Mouse (Mus musculus): ENCODE results near the gene Fam166a. TPM values are rescaled to one million over a fixed set of nuclear protein-coding genes. Genes with fewer than 3 reads are reported as not detected.

Fam166a gene
- total RNA-seq, 1 experiment from 2014 or later = not detected

- no peak for ATAC-seq (replicated peaks; ENCODE audit: low read depth, poor library complexity, severe bottlenecking)
Observed at GRCm38 (mm10) chr2:25214444-25214843, 4.1 kb upstream of the Fam166a start, which contains the start of gene Stpg3. Gene Stpg3, minus strand, starts transcription at chr2:25214637.

- ATAC-seq (replicated peaks; ENCODE audit: low read depth, poor library complexity, severe bottlenecking) = no peak
Observed at GRCm38 (mm10) chr2:25217666-25218065, 879 bp upstream of the Fam166a start.

- no peak for ATAC-seq (replicated peaks; ENCODE audit: low read depth, poor library complexity, severe bottlenecking)
Observed at GRCm38 (mm10) chr2:25221331-25221772, 2.8 kb downstream of the Fam166a start.

GRCm38 (mm10) chr2:25223681-25224491 is 5.3 kb downstream of the Fam166a start:
- ATAC-seq (replicated peaks; ENCODE audit: low read depth, poor library complexity, severe bottlenecking) = peak; percentile 30

- no peak for ATAC-seq (replicated peaks; ENCODE audit: low read depth, poor library complexity, severe bottlenecking)
Observed at GRCm38 (mm10) chr2:25224492-25224765, 5.9 kb downstream of the Fam166a start, which contains the start of gene Tubb4b. Gene Tubb4b, minus strand, starts transcription at chr2:25224702.

DNA sequence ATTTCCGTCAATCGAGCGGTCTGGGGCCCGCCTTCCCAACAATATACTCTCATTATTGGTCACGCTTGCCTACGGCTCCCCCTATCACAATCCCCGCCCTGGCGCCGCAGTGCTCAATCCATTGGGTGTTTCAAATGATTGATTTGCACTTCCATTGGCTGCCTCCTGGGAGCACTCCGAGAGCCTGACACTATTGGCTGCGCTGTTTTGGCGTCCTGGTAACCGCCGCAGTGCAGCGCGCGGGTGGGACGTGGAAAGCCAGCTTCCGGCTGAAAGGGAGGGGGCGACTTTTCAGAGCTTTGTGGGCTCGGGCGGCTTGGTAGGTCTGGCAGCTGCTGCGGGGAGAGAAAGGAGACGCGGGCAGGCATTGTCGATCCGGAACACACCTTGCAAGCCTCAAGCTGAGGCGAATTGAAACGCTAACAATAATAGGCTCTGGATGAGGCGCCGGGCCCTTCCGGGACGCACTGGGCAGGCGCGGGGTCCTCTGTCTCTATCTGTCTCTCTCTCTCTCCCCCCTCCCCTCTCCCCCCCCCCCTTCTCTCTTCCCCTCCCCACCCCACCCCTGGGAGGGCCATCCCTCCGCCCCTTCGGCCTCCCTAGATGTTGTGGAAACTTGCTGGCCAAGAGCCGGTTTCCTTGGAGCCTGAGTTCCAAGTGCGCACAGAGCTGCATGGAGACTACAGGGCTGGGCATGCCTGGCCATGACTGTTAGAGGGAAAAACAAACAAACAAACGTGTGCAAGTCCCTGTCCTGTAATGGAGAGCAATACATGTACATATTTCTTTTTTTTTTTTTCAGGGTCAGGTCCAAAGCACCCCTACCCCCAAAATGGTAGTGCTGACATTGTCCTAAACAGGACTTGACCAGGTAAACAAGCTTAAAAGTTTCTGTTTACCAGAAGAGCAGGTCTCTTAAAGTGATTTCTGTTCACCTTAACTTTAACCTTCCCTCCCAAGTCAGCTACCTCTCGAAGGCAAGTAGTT is 6.5 kb downstream of the Fam166a start:
- peak; percentile 70 for ATAC-seq (replicated peaks; ENCODE audit: low read depth, poor library complexity, severe bottlenecking)

GRCm38 (mm10) chr2:25225811-25226379 is 7.3 kb downstream of the Fam166a start:
- no peak for ATAC-seq (replicated peaks; ENCODE audit: low read depth, poor library complexity, severe bottlenecking)

DNA sequence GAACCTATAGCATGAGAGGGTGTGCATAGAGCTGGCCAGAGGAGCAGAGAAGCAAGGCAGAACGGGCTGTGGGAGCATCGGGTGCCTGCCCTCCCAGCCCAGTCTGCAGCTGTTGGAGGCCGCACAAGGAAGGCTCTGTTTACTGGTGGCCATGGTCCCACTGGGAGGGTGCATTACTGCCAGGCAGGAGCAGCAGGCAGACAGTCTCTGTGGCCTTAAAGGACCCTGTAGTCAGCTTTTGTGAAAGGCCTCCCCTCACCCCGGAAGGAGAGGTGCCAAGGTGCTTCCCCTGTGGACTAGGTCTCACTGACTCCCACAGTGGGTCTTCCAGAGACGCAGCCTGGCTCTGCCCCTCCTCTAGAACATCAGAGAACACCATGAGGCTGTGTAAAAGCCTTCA is 8.3 kb downstream of the Fam166a start:
- ATAC-seq (replicated peaks; ENCODE audit: low read depth, poor library complexity, severe bottlenecking) = no peak

GRCm38 (mm10) chr2:25227406-25227805 is 8.9 kb downstream of the Fam166a start:
- no peak for ATAC-seq (replicated peaks; ENCODE audit: low read depth, poor library complexity, severe bottlenecking)

- peak; percentile 49 for ATAC-seq (replicated peaks; ENCODE audit: low read depth, poor library complexity, severe bottlenecking)
Observed at GRCm38 (mm10) chr2:25228431-25228889, 9.9 kb downstream of the Fam166a start.

DNA sequence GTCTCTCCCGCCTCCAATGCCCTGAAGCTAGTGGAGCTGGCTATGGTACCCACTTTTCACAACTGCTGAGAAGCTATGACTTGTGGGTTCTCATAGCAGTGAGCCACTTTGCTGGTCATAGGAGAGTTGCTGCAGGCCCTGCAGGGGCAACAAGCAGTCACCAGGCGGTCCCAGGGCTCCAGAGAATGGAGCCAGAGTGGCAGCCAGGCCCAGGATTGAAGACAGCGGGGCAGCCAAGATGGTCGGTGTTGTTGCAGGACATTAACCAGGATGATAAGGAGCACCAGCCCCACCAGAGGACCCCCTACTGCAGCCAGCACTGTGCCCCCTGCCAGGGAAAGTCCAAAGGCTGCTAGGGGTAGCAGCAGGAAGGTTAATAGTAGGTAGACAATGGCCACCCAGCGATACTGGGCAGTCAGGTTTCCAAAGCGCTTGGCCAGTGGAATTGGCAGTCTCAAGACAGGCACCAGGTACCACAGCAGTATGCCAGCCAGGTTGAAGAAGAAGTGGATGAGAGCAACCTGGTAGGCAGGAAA is 10.5 kb downstream of the Fam166a start:
- ATAC-seq (replicated peaks; ENCODE audit: low read depth, poor library complexity, severe bottlenecking) = no peak

DNA sequence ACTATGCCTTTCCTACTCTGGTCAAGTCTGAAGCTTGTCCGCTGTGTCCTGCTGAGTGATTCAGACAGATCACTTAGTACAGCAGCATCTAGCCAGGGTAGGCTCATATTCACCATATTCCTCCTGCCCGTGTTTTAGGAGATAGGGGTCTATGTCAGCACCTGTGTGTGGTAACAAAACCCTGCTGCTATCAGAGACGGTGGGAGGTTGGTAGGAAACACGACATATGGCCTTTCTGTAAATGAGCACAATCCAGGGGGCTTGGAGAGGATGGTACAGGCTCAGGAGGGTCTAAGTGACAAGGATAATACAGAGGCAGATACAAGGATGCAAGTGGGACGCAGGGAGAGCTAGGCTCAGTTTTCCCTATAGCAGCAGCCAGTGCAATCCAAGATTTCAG is 11.0 kb downstream of the Fam166a start:
- ATAC-seq (replicated peaks; ENCODE audit: low read depth, poor library complexity, severe bottlenecking) = no peak

DNA sequence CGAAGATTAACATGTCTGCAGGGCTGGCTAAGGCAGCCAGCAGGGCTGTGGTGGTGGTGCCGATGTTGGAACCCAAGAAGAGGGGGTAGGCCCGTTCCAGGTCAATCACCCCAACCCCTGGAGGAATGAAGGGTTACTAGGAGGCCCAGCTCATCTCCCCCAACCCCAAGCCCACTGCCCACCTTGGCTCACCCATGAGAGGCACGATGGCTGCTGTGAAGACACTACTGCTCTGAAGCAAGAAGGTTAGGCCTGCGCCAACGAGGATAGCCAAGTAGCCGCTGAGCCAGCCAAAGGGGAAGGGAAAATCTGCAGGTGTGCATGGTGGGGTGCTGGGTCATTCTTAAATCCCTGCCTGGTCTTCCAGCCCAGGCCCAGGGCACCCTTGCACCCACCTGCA is 12.0 kb downstream of the Fam166a start:
- no peak for ATAC-seq (replicated peaks; ENCODE audit: low read depth, poor library complexity, severe bottlenecking)

- ATAC-seq (replicated peaks; ENCODE audit: low read depth, poor library complexity, severe bottlenecking) = no peak
Observed at GRCm38 (mm10) chr2:25231038-25231437, 12.5 kb downstream of the Fam166a start.

- peak; percentile 61 for ATAC-seq (replicated peaks; ENCODE audit: low read depth, poor library complexity, severe bottlenecking)
Observed at GRCm38 (mm10) chr2:25233421-25233820, 14.9 kb downstream of the Fam166a start.

GRCm38 (mm10) chr2:25234050-25234449 is 15.5 kb downstream of the Fam166a start, which contains the start of gene Slc34a3:
Gene Slc34a3, minus strand, starts transcription at chr2:25234364.
- no peak for ATAC-seq (replicated peaks; ENCODE audit: low read depth, poor library complexity, severe bottlenecking)

GRCm38 (mm10) chr2:25234551-25235220 is 16.1 kb downstream of the Fam166a start:
- ATAC-seq (replicated peaks; ENCODE audit: low read depth, poor library complexity, severe bottlenecking) = no peak

- no peak for ATAC-seq (replicated peaks; ENCODE audit: low read depth, poor library complexity, severe bottlenecking)
Observed at GRCm38 (mm10) chr2:25236614-25237013, 18.1 kb downstream of the Fam166a start, which contains the start of gene Rnf224. Gene Rnf224, minus strand, starts transcription at chr2:25236787.

DNA sequence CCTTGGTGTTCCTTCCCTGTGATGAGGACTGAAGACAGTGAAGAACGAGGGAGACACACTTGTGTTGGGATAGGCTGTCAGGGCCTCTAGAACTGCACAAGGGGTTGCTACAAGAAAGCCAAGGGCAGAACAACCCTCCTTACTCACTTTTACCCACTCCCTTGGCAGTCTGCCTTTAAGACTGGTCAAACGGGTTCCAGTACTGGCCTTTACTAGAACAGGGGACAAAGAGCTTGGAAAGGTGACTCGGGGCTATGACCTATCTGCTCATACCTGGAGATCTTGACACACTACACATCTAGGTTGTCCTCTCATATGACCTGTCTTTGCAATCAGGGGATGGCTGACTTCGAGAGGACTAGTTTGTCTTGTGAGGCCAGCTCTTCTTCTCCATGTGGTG is 19.0 kb downstream of the Fam166a start:
- ATAC-seq (replicated peaks; ENCODE audit: low read depth, poor library complexity, severe bottlenecking) = no peak
